Mouse (Mus musculus): ENCODE results near the gene Med12l. TPM values are rescaled to one million over a fixed set of nuclear protein-coding genes. Genes with fewer than 3 reads are reported as not detected.
A peak's percentile ranks its signal among the peaks of the same experiment; 100 is the strongest.

The Med12l gene
- polyA plus RNA-seq, 1 experiment from 2014 or later, result 3.1 TPM

GRCm38 (mm10) chr3:59293437-59294199, 288.0 kb downstream of the Med12l start:
- Histone ChIP-seq H3K4me3 (replicated peaks) (no peak overlapping the region), H3K9ac (no peak overlapping the region), H3K27ac (replicated peaks) (no peak overlapping the region), H3K27me3 (no peaks in the 10 kb centered on the region), H3K36me3 (no peaks in the 10 kb centered on the region), H3K4me1 (peaks cover 9% of the 10 kb centered on the region), H3K4me2 (replicated peaks) (no peak overlapping the region), H3K9me3 (replicated peaks) (no peaks in the 10 kb centered on the region)
- 58% methylated on average over 5 of the region's 5 CpGs for WGBS
- ATAC-seq (ENCODE audit: insufficient number of reproducible peaks, low FRiP score, low TSS enrichment, low read depth), result no peak

- Histone ChIP-seq H3K27ac (replicated peaks) (peak overlapping the region; percentile 88), H3K4me3 (replicated peaks) (no peak overlapping the region), H3K9me3 (replicated peaks) (no peaks in the 10 kb centered on the region), H3K4me1 (peaks cover 9% of the 10 kb centered on the region), H3K9ac (no peak overlapping the region), H3K27me3 (no peaks in the 10 kb centered on the region), H3K36me3 (no peaks in the 10 kb centered on the region), H3K4me2 (replicated peaks) (peak overlapping the region; percentile 22)
- ATAC-seq (ENCODE audit: insufficient number of reproducible peaks, low FRiP score, low TSS enrichment, low read depth), result peak; percentile 39; the same call in 1 of the 2 replicates
- WGBS, result 36% methylated on average over 16 of the region's 16 CpGs
Observed at GRCm38 (mm10) chr3:59295699-59296562, 290.3 kb downstream of the Med12l start.

GRCm38 (mm10) chr3:59296563-59297130, 291.0 kb downstream of the Med12l start:
- 44% methylated on average over 5 of the region's 5 CpGs for WGBS
- no peak overlapping the region for H3K4me3 ChIP-seq (replicated peaks)
- no peaks in the 10 kb centered on the region for H3K36me3 ChIP-seq
- peaks cover 9% of the 10 kb centered on the region for H3K4me1 ChIP-seq
- H3K27me3 ChIP-seq, result no peaks in the 10 kb centered on the region
- peak overlapping the region; percentile 88 for H3K27ac ChIP-seq (replicated peaks)
- no peak for ATAC-seq (ENCODE audit: insufficient number of reproducible peaks, low FRiP score, low TSS enrichment, low read depth)
- H3K9ac ChIP-seq, result no peak overlapping the region
- H3K4me2 ChIP-seq (replicated peaks), result peak overlapping the region; percentile 22
- no peaks in the 10 kb centered on the region for H3K9me3 ChIP-seq (replicated peaks)

- Histone ChIP-seq H3K9me3 (replicated peaks) (no peaks in the 10 kb centered on the region), H3K36me3 (no peaks in the 10 kb centered on the region), H3K4me3 (replicated peaks) (no peak overlapping the region), H3K9ac (no peak overlapping the region), H3K4me2 (replicated peaks) (no peak overlapping the region), H3K27me3 (no peaks in the 10 kb centered on the region), H3K27ac (replicated peaks) (no peak overlapping the region), H3K4me1 (peaks cover 9% of the 10 kb centered on the region)
- 82% methylated on average over 16 of the region's 16 CpGs for whole genome bisulfite sequencing
- ATAC-seq (ENCODE audit: insufficient number of reproducible peaks, low FRiP score, low TSS enrichment, low read depth), result no peak
Observed at GRCm38 (mm10) chr3:59297653-59298052, 292.0 kb downstream of the Med12l start.

- H3K9me3 ChIP-seq (replicated peaks), result no peaks in the 10 kb centered on the region
- no peaks in the 10 kb centered on the region for H3K27me3 ChIP-seq
- no peak for ATAC-seq (ENCODE audit: insufficient number of reproducible peaks, low FRiP score, low TSS enrichment, low read depth)
- H3K27ac ChIP-seq (replicated peaks), result no peak overlapping the region
- no peak overlapping the region for H3K9ac ChIP-seq
- WGBS, result 90% methylated on average over 5 of the region's 5 CpGs
- H3K4me3 ChIP-seq (replicated peaks), result no peak overlapping the region
- H3K4me1 ChIP-seq, result no peaks in the 10 kb centered on the region
- no peak overlapping the region for H3K4me2 ChIP-seq (replicated peaks)
- no peaks in the 10 kb centered on the region for H3K36me3 ChIP-seq
Observed at GRCm38 (mm10) chr3:59304944-59305343, 299.3 kb downstream of the Med12l start.

- no peaks in the 10 kb centered on the region for H3K9me3 ChIP-seq (replicated peaks)
- no peak overlapping the region for H3K27ac ChIP-seq (replicated peaks)
- no peaks in the 10 kb centered on the region for H3K27me3 ChIP-seq
- ATAC-seq (ENCODE audit: insufficient number of reproducible peaks, low FRiP score, low TSS enrichment, low read depth), result no peak
- H3K4me2 ChIP-seq (replicated peaks), result no peak overlapping the region
- 96% methylated on average over 2 of the region's 2 CpGs for WGBS
- no peak overlapping the region for H3K9ac ChIP-seq
- no peaks in the 10 kb centered on the region for H3K4me1 ChIP-seq
- no peaks in the 10 kb centered on the region for H3K36me3 ChIP-seq
- no peak overlapping the region for H3K4me3 ChIP-seq (replicated peaks)
Observed at GRCm38 (mm10) chr3:59305518-59305917, 299.9 kb downstream of the Med12l start.

- H3K4me1 ChIP-seq, result no peaks in the 10 kb centered on the region
- H3K4me3 ChIP-seq (replicated peaks), result no peak overlapping the region
- no peaks in the 10 kb centered on the region for H3K9me3 ChIP-seq (replicated peaks)
- no peak overlapping the region for H3K9ac ChIP-seq
- H3K4me2 ChIP-seq (replicated peaks), result no peak overlapping the region
- WGBS, result 63% methylated on average over 10 of the region's 10 CpGs
- peak; percentile 15; the same call in 1 of the 2 replicates for ATAC-seq (ENCODE audit: insufficient number of reproducible peaks, low FRiP score, low TSS enrichment, low read depth)
- no peaks in the 10 kb centered on the region for H3K27me3 ChIP-seq
- H3K27ac ChIP-seq (replicated peaks), result no peak overlapping the region
- H3K36me3 ChIP-seq, result peaks cover 5% of the 10 kb centered on the region; the same call in 1 of the 2 replicates
Observed at GRCm38 (mm10) chr3:59312610-59313009, 307.0 kb downstream of the Med12l start.

- no peak overlapping the region for H3K27ac ChIP-seq (replicated peaks)
- peaks cover 31% of the 10 kb centered on the region for H3K36me3 ChIP-seq
- no peak overlapping the region for H3K9ac ChIP-seq
- ATAC-seq (ENCODE audit: insufficient number of reproducible peaks, low FRiP score, low TSS enrichment, low read depth), result no peak
- 76% methylated on average over 7 of the region's 7 CpGs for WGBS
- H3K4me1 ChIP-seq, result no peaks in the 10 kb centered on the region; the same call in 1 of the 2 replicates
- H3K4me3 ChIP-seq (replicated peaks), result no peak overlapping the region
- H3K4me2 ChIP-seq (replicated peaks), result no peak overlapping the region
- no peaks in the 10 kb centered on the region for H3K9me3 ChIP-seq (replicated peaks)
- no peaks in the 10 kb centered on the region for H3K27me3 ChIP-seq
Observed at GRCm38 (mm10) chr3:59316077-59316476, 310.5 kb downstream of the Med12l start.

GRCm38 (mm10) chr3:59321278-59321876, 315.8 kb downstream of the Med12l start:
- Histone ChIP-seq H3K4me2 (replicated peaks) (no peak overlapping the region), H3K4me1 (no peaks in the 10 kb centered on the region; the same call in 1 of the 2 replicates), H3K27me3 (no peaks in the 10 kb centered on the region), H3K9me3 (replicated peaks) (no peaks in the 10 kb centered on the region), H3K9ac (no peak overlapping the region), H3K36me3 (peaks cover 40% of the 10 kb centered on the region), H3K27ac (replicated peaks) (no peak overlapping the region), H3K4me3 (replicated peaks) (no peak overlapping the region)
- ATAC-seq (ENCODE audit: insufficient number of reproducible peaks, low FRiP score, low TSS enrichment, low read depth), result no peak
- WGBS, result 45% methylated on average over 7 of the region's 7 CpGs

GRCm38 (mm10) chr3:59328526-59328925, 322.9 kb downstream of the Med12l start:
- H3K9ac ChIP-seq, result no peak overlapping the region
- H3K9me3 ChIP-seq (replicated peaks), result peaks cover 7% of the 10 kb centered on the region; the same call in 1 of the 2 replicates
- peaks cover 67% of the 10 kb centered on the region for H3K36me3 ChIP-seq
- no peaks in the 10 kb centered on the region for H3K4me1 ChIP-seq
- H3K27me3 ChIP-seq, result no peaks in the 10 kb centered on the region
- no peak overlapping the region for H3K4me3 ChIP-seq (replicated peaks)
- whole genome bisulfite sequencing, result 60% methylated on average over 2 of the region's 2 CpGs
- H3K4me2 ChIP-seq (replicated peaks), result no peak overlapping the region
- no peak overlapping the region for H3K27ac ChIP-seq (replicated peaks)
- no peak for ATAC-seq (ENCODE audit: insufficient number of reproducible peaks, low FRiP score, low TSS enrichment, low read depth)
